12 mouse cellular contexts compared by ENCODE assay signal in genomic region chr3:121437996-121438395, GRCm38 (mm10). TPM values are rescaled to one million over a fixed set of nuclear protein-coding genes. Genes with fewer than 3 reads are reported as not detected.
DNase-seq lines count a peak whose midpoint lies in the region; ATAC-seq and TF ChIP-seq lines count a peak whose summit lies in the region.
"Had no signal": no experiment of that assay in that cellular context is flagged by ENCODE, and none has a peak within 500 bp of the region (broad histone marks: within the 10 kb centered on the region; RNA-seq: fewer than 3 reads in every experiment).

No protein-coding gene starts in this region.

- ATAC-seq in intestine, postnatal 0 days, result no peak
- no peak for ATAC-seq in intestine, embryonic 15.5 days
- no peak for ATAC-seq in intestine, embryonic 16.5 days

- DNase-seq in adrenal gland, postnatal 36 days, result peak; percentile 26 to 27
- DNase-seq in adrenal gland, adult 18-20 months (ENCODE audit: low spot score in 2 of 2), result no peak
- DNase-seq in spleen, adult 2 months (ENCODE audit: low read depth in 1 of 2, low spot score in 2 of 2), result no peak
- DNase-seq in spleen, postnatal 10 days (ENCODE audit: low spot score in 2 of 2), result no peak
- DNase-seq in lung, postnatal 25 days (ENCODE audit: low spot score), result no peak
- DNase-seq: cerebellum, adult 9-11 months; lung, postnatal 4 days had no signal

- no peak for TF ChIP-seq CTCF in intestine, postnatal 0 days (IDR thresholded peaks at IDR 0.05; ENCODE audit: low read depth)
- TF ChIP-seq CTCF in spleen, adult 2 months (IDR thresholded peaks at IDR 0.05; ENCODE audit: extremely low read depth, insufficient read depth, insufficient read length, insufficient replicate concordance), result no peak

- no peaks in the 10 kb centered on the region for H3K36me3 ChIP-seq in intestine, postnatal 0 days (ENCODE audit: control insufficient read depth, insufficient read depth)
- peaks cover 7% of the 10 kb centered on the region; the same call in 1 of the 2 replicates for H3K36me3 ChIP-seq in intestine, embryonic 15.5 days
- no peaks in the 10 kb centered on the region for H3K36me3 ChIP-seq in spleen, adult 2 months (ENCODE audit: control insufficient read depth, insufficient read depth, low read length)
- peaks cover 3% of the 10 kb centered on the region; the same call in 1 of the 2 replicates for H3K36me3 ChIP-seq in intestine, embryonic 16.5 days (ENCODE audit: control insufficient read depth, insufficient read depth, low read length)

- H3K4me1 ChIP-seq in intestine, postnatal 0 days (replicated peaks; ENCODE audit: control insufficient read depth, insufficient read depth, low read length), result no peaks in the 10 kb centered on the region
- H3K4me1 ChIP-seq in intestine, embryonic 15.5 days (replicated peaks), result peaks cover 53% of the 10 kb centered on the region
- peaks cover 20% of the 10 kb centered on the region for H3K4me1 ChIP-seq in spleen, adult 2 months (ENCODE audit: control insufficient read depth, insufficient read depth, insufficient read length)
- H3K4me1 ChIP-seq in intestine, embryonic 16.5 days (ENCODE audit: control insufficient read depth, insufficient read depth, low read length), result peaks cover 52% of the 10 kb centered on the region

- 68% methylated on average over 7 of the region's 7 CpGs for WGBS in intestine, postnatal 0 days
- 69% methylated on average over 7 of the region's 7 CpGs for WGBS in intestine, embryonic 15.5 days
- WGBS in spleen, adult 2 months, result 61% methylated on average over 7 of the region's 7 CpGs
- WGBS in intestine, embryonic 16.5 days, result 63% methylated on average over 7 of the region's 7 CpGs

- no peak overlapping the region for H3K4me3 ChIP-seq in intestine, postnatal 0 days (ENCODE audit: low read depth, low read length)
- H3K4me3 ChIP-seq in intestine, embryonic 15.5 days (replicated peaks), result no peak overlapping the region
- no peak overlapping the region for H3K4me3 ChIP-seq in spleen, adult 2 months (ENCODE audit: extremely low read depth, insufficient read depth, insufficient read length)
- no peak overlapping the region for H3K4me3 ChIP-seq in intestine, embryonic 16.5 days (ENCODE audit: low read length)
- H3K4me3 ChIP-seq: left cerebral cortex, adult 2 months had no signal

- 0 out of 2 replicates have a peak overlapping the region, but pooled peaks have one; percentile 7 for H3K27ac ChIP-seq in intestine, postnatal 0 days (ENCODE audit: low read depth, low read length)
- no peak overlapping the region for H3K27ac ChIP-seq in intestine, embryonic 15.5 days
- peak overlapping the region; percentile 13; the same call in 1 of the 2 replicates for H3K27ac ChIP-seq in spleen, adult 2 months (ENCODE audit: insufficient read depth, low read length)
- no peak overlapping the region for H3K27ac ChIP-seq in intestine, embryonic 16.5 days (ENCODE audit: low read length)
- H3K27ac ChIP-seq: left cerebral cortex, adult 2 months; liver, embryonic 14.5 days had no signal

- no peak for TF ChIP-seq POLR2A in spleen, adult 2 months (IDR thresholded peaks at IDR 0.05; ENCODE audit: low read depth, low read length)

- H3K9me3 ChIP-seq in intestine, postnatal 0 days (ENCODE audit: control insufficient read depth), result no peaks in the 10 kb centered on the region
- H3K9me3 ChIP-seq in intestine, embryonic 15.5 days, result no peaks in the 10 kb centered on the region
- no peaks in the 10 kb centered on the region for H3K9me3 ChIP-seq in intestine, embryonic 16.5 days (ENCODE audit: control insufficient read depth, low read length)

- no peaks in the 10 kb centered on the region for H3K27me3 ChIP-seq in intestine, postnatal 0 days (replicated peaks; ENCODE audit: control insufficient read depth, insufficient read depth, low read length)
- no peaks in the 10 kb centered on the region for H3K27me3 ChIP-seq in intestine, embryonic 15.5 days (replicated peaks)
- no peaks in the 10 kb centered on the region for H3K27me3 ChIP-seq in spleen, adult 2 months (ENCODE audit: control insufficient read depth, insufficient read depth, low read length)
- H3K27me3 ChIP-seq in intestine, embryonic 16.5 days (replicated peaks; ENCODE audit: control insufficient read depth, insufficient read depth, low read length), result no peaks in the 10 kb centered on the region

- no peak overlapping the region for H3K9ac ChIP-seq in intestine, postnatal 0 days (ENCODE audit: low read depth, low read length)
- no peak overlapping the region for H3K9ac ChIP-seq in intestine, embryonic 15.5 days
- no peak overlapping the region for H3K9ac ChIP-seq in intestine, embryonic 16.5 days (ENCODE audit: low read depth, low read length)
- H3K9ac ChIP-seq: liver, embryonic 14.5 days had no signal

- no peak overlapping the region for H3K4me2 ChIP-seq in intestine, postnatal 0 days (replicated peaks; ENCODE audit: low read depth)
- H3K4me2 ChIP-seq in intestine, embryonic 15.5 days (replicated peaks), result no peak overlapping the region
- no peak overlapping the region for H3K4me2 ChIP-seq in intestine, embryonic 16.5 days (ENCODE audit: low read depth, low read length)

RNA-seq across cellular contexts. Expression of gene Cnn3, which starts 11.7 kb away (rescaled TPM):
- total RNA-seq in adrenal gland, postnatal 36 days (2021), result 100 to 1,000 TPM; 284 to 529 TPM
- total RNA-seq in adrenal gland, adult 18-20 months (2021), result 100 to 1,000 TPM; 349 to 353 TPM
- polyA plus RNA-seq in intestine, postnatal 0 days (2015; fragmentation: Nextera tagmentation; extraction: Ambion mirVana), result 132 and 135 TPM in 2 replicates
- polyA plus RNA-seq in intestine, embryonic 15.5 days (2015; fragmentation: Nextera tagmentation; extraction: Ambion mirVana), result 414 and 470 TPM in 2 replicates
- 55.7 and 92.3 TPM in 2 replicates for polyA plus RNA-seq in spleen, adult 2 months (2012; rRNA removed)
- 334 and 375 TPM in 2 replicates for polyA plus RNA-seq in intestine, embryonic 16.5 days (2015; fragmentation: Nextera tagmentation; extraction: Ambion mirVana)

Comparison
In these comparisons a context has a peak if more than half of its experiments do, and no peak if none do; other contexts are left out.
1. DNase-seq: peak in adrenal gland, postnatal 36 days (2 of 2); none in adrenal gland, adult 18-20 months (0 of 2), spleen, adult 2 months (0 of 2), spleen, postnatal 10 days (0 of 2) and lung, postnatal 25 days (single experiment).
2. H3K27ac ChIP-seq: peak in intestine, postnatal 0 days (single experiment) and spleen, adult 2 months (single experiment); none in intestine, embryonic 15.5 days (single experiment) and intestine, embryonic 16.5 days (single experiment).